Mouse (Mus musculus) monocyte, adult 2 months (primary cell): ENCODE data around the gene Zfp408.
"Not testable (repeated sequence)": the region's sequence is repeated elsewhere in the genome, so short reads cannot be mapped to it uniquely, and the experiment has no call there.

Experiments used
- DNase-seq, 2 experiments: peaks; one replicate each; pipeline ENCODE4 v3.0.0; 2022; ENCODE audit warnings: low spot score in 2 of 2, low read depth in 1 of 2

The Zfp408 gene

GRCm38 (mm10) chr2:91651458-91652258, 2.1 kb upstream of the Zfp408 start:
- no peak for DNase-seq

GRCm38 (mm10) chr2:91650360-91650995, 887 bp upstream of the Zfp408 start:
- no peak for DNase-seq

GRCm38 (mm10) chr2:91649152-91649551, 439 bp downstream of the Zfp408 start:
- no peak for DNase-seq

GRCm38 (mm10) chr2:91646733-91647132, 2.9 kb downstream of the Zfp408 start:
- peak in 1 of 2 experiments; percentile 41 for DNase-seq

- DNase-seq: no peak
These were observed 3.8 kb downstream of the Zfp408 start for GRCm38 (mm10) chr2:91645811-91646210.

GRCm38 (mm10) chr2:91645354-91645753, 4.2 kb downstream of the Zfp408 start:
- DNase-seq: no peak

GRCm38 (mm10) chr2:91644021-91644420, 5.6 kb downstream of the Zfp408 start:
- DNase-seq: no peak

- DNase-seq: no peak
These were observed 6.7 kb downstream of the Zfp408 start for GRCm38 (mm10) chr2:91642825-91643415.

GRCm38 (mm10) chr2:91638931-91639330, 10.7 kb downstream of the Zfp408 start:
- no peak for DNase-seq

- no peak for DNase-seq
These were observed 12.8 kb downstream of the Zfp408 start for GRCm38 (mm10) chr2:91636727-91637338.

GRCm38 (mm10) chr2:91636229-91636628, 13.4 kb downstream of the Zfp408 start, which contains the start of gene F2:
Gene F2, minus strand, starts transcription at chr2:91636414.
- DNase-seq: no peak

- DNase-seq: no peak
These were observed 14.1 kb downstream of the Zfp408 start for GRCm38 (mm10) chr2:91635486-91635885.

- DNase-seq: no peak
These were observed 14.8 kb downstream of the Zfp408 start for GRCm38 (mm10) chr2:91634841-91635240.

- DNase-seq: no peak
These were observed 16.1 kb downstream of the Zfp408 start for GRCm38 (mm10) chr2:91633334-91633977.

GRCm38 (mm10) chr2:91632316-91632715, 17.3 kb downstream of the Zfp408 start:
- no peak for DNase-seq

- no peak for DNase-seq
These were observed 17.8 kb downstream of the Zfp408 start for GRCm38 (mm10) chr2:91631826-91632225.

- DNase-seq: no peak
These were observed 19.2 kb downstream of the Zfp408 start for GRCm38 (mm10) chr2:91630384-91630783.

- no peak for DNase-seq
These were observed 19.9 kb downstream of the Zfp408 start for GRCm38 (mm10) chr2:91629682-91630081.

GRCm38 (mm10) chr2:91628171-91628570, 21.4 kb downstream of the Zfp408 start:
- DNase-seq: no peak

GRCm38 (mm10) chr2:91627486-91627885, 22.1 kb downstream of the Zfp408 start:
- no peak for DNase-seq

- not testable (repeated sequence) for DNase-seq
These were observed 26.2 kb downstream of the Zfp408 start for GRCm38 (mm10) chr2:91623366-91623765.
